Mouse (Mus musculus) T-helper 2 cell (primary cell): ENCODE measurements around the gene Samd3.

Experiments
- in situ Hi-C: fragments of 300-600 bp; cut with MboI, MseI; formaldehyde crosslinking; loops from one replicate; pipeline ENCODE4 v1.15.1; 2025; ENCODE audit warnings: high pct_unique_total_duplicates

Gene Samd3

DNA sequence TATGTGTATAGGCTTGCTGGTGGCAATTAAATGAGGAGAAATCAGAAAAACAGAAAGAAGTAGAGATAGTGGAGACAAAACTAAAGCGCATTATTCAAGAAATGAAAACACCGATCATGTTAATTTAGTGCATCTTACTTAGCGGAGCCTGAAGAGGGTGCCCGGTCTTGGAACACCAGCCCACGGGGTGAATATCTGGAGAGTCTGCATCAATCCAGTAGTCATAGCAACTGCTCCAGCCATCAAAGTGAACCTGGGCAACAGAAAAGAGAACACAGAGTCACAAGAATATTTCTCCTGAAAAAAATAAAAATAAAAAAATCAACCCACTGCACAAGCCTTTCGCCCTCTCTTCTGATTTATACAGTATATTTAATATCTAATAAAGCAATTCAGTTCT lies 74.0 kb downstream of the Samd3 start:
- in situ Hi-C loops: no loop called here

DNA sequence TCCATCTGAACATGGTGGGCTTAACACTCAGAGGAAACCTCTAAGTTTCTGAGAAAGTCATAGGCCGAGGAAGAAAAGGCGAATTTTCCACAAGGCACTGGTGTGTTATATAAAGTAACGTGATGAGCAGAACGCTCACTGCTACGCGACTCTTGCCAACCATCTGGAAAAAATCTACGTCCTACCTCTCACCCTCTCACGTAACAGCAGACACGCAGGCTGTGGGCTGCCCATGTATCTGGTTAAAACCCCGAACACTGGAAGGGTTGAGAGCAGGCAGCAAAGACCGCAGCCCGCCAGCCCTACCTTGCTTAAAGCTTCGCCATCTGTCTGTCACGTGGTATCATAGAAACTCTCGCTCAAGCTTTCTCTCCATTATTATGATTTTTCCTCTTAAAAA lies 84.8 kb downstream of the Samd3 start:
- in situ Hi-C loops: no loop called here

- in situ Hi-C loops: loop anchor here (5.0 kb wide), 1 partner anchor 37 kb away; no protein-coding TSS in a partner anchor
These were observed 91.2 kb downstream of the Samd3 start for GRCm38 (mm10) chr10:26320679-26321078.
